Mouse (Mus musculus) liver, adult 2 months (tissue): ENCODE results near the gene Hspb11. TPM values are rescaled to one million over a fixed set of nuclear protein-coding genes. Genes with fewer than 3 reads are reported as not detected.

ENCODE experiments used
- DNase-seq: peaks from one replicate; pipeline ENCODE4 v3.0.0-alpha.2; 2011; ENCODE audit warnings: low read depth, low spot score; ENCODE audit errors: extremely low read depth
- H3K27ac ChIP-seq: fragments of 200-500 bp; replicated peaks from 2 replicates; pipeline ENCODE4 v1.5.1; 2012; ENCODE audit warnings: low read depth, mild to moderate bottlenecking, control low read depth, inconsistent platforms, low read length; ENCODE audit not compliant: insufficient read depth
- H3K27me3 ChIP-seq: fragments of 200-500 bp; 2 replicates; pipeline ENCODE4 v1.6.1; 2012; ENCODE audit warnings: mild to moderate bottlenecking, moderate library complexity, low read length, inconsistent platforms; ENCODE audit not compliant: control insufficient read depth, insufficient read depth
- H3K36me3 ChIP-seq: fragments of 200-500 bp; 2 replicates; pipeline ENCODE4 v1.6.1; 2012; ENCODE audit warnings: low read length, inconsistent platforms; ENCODE audit not compliant: control insufficient read depth, insufficient read depth
- H3K4me1 ChIP-seq: fragments of 200-500 bp; 2 replicates; pipeline ENCODE4 v1.6.1; 2011; ENCODE audit warnings: low read length; ENCODE audit not compliant: control insufficient read depth, insufficient read depth
- H3K4me3 ChIP-seq: fragments of 200-500 bp; 2 replicates; pipeline ENCODE4 v1.5.1; 2011; ENCODE audit warnings: low read depth, mild to moderate bottlenecking, control low read depth, low read length, moderate library complexity; ENCODE audit not compliant: insufficient read depth
- H3K79me2 ChIP-seq: fragments of 200-500 bp; 2 replicates; pipeline ENCODE4 v1.6.1; 2012; ENCODE audit warnings: inconsistent platforms, mild to moderate bottlenecking, low read length, moderate library complexity; ENCODE audit not compliant: control insufficient read depth, insufficient read depth
- H3K9ac ChIP-seq: fragments of 200-500 bp; 2 replicates; pipeline ENCODE4 v1.6.1; 2012; ENCODE audit warnings: low read depth, mild to moderate bottlenecking, control low read depth, inconsistent platforms, low read length
- CTCF ChIP-seq: fragments of 200-500 bp; IDR thresholded peaks from 2 replicates; pipeline ENCODE4 v1.5.1; 2011; ENCODE audit warnings: low read depth, low read length, control low read depth
- POLR2A ChIP-seq: fragments of 200-500 bp; IDR thresholded peaks from 2 replicates; pipeline ENCODE4 v1.6.1; 2011; ENCODE audit warnings: low read length, control low read depth; ENCODE audit not compliant: insufficient read depth; ENCODE audit errors: extremely low read depth
- WGBS: fragments of 180-500 bp; shearing (Covaris S2); methylation state at CpG from one replicate; pipeline ENCODE4 v1.1.7; 2018; 5-methylcytosine and 5-hydroxymethylcytosine counted together
- polyA plus RNA-seq: library from polyadenylated mRNA; depleted of rRNA; stranded (reverse); fragments of >200 nt; gene quantifications from 2 replicates; pipeline ENCODE4 v1.2.3, GENCODE M21; 2012
- total RNA-seq: library from RNA; depleted of rRNA; stranded (reverse); fragments of >200 nt; gene quantifications from 2 replicates; pipeline ENCODE4 v1.2.3, GENCODE M21; 2014

The Hspb11 gene
- total and polyA plus RNA-seq, 2 experiments, result 2.0 to 10.2 TPM

DNA sequence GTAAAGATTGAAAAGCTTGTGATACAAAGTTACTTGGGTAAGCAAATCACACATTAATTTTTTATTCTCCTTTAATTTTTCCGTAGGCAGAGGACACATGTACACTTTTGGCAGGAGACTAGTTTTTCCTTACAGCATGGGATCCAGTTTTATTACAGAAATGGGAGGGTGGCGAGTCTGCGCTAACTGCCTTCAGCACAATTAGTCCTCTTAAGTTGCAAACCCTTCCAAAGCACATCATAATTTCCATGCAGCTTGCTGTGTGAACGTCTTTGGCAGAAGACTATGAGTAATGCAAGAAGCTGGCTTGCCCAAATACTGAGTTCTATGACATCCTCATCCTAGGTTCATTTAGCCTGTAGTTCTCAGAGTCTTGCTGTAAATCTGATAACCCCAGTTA lies 20.3 kb downstream of the Hspb11 start:
- H3K79me2 ChIP-seq, result no peaks in the 10 kb centered on the region
- no peak overlapping the region for H3K27ac ChIP-seq
- H3K36me3 ChIP-seq, result peaks cover 4% of the 10 kb centered on the region
- no peak for DNase-seq
- no peaks in the 10 kb centered on the region for H3K27me3 ChIP-seq
- H3K9ac ChIP-seq, result no peak overlapping the region
- TF ChIP-seq CTCF, result no peak
- no peak for TF ChIP-seq POLR2A
- no peak overlapping the region for H3K4me3 ChIP-seq
- WGBS, result 88% methylated on average over 4 of the region's 4 CpGs
- H3K4me1 ChIP-seq, result no peaks in the 10 kb centered on the region

DNA sequence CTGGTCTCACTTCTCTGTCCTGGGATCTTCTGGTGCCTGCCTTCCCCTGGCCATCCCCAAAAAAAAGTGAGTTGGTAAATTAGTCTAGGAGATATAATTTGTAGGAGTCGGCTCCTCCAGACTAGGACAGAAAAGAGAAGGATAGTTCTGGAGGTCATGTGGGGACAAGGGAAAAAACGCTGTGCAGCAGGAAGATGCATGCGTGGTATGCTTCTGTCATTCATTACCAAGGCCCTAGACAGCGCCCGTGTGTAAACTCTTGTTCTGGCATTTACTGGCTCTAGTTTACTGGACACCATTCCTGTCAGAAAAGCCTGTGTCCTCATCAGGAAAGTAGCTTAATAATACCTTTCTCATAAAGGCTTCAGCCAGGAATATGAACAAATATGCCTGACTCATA lies 21.1 kb downstream of the Hspb11 start:
- TF ChIP-seq POLR2A (no peak), CTCF (no peak)
- H3K79me2 ChIP-seq, result no peaks in the 10 kb centered on the region
- H3K27me3 ChIP-seq, result no peaks in the 10 kb centered on the region
- DNase-seq, result no peak
- no peaks in the 10 kb centered on the region for H3K4me1 ChIP-seq
- peaks cover 4% of the 10 kb centered on the region for H3K36me3 ChIP-seq
- H3K27ac ChIP-seq, result no peak overlapping the region
- 67% methylated on average over 5 of the region's 5 CpGs for WGBS
- no peak overlapping the region for H3K4me3 ChIP-seq
- no peak overlapping the region for H3K9ac ChIP-seq

DNA sequence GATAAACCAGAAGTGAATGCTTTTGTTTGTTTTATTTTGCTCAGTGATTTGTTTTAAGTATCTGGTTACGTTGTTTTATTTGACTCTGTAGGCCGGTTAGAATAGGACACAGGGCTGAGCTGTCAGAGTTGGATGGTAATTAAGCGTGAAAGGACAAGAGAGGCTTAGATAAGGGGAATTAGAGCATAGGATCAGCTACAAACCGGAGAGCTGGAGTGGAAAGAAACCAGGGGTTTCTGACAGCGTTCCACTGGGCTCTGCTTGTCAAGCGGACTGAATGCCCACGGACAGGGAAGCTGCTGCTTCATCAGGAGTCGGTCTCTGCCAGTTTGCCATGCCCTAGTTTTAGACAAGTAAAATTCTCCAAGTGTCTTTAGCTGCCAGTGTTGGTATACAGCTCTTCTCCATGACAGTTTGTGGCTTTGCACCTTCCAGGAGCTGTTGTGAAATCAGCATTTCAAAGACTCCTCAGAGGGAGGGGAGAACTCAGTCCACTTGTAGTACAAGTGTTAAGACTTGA lies 24.9 kb downstream of the Hspb11 start:
- Histone ChIP-seq H3K36me3 (peaks cover 7% of the 10 kb centered on the region), H3K4me1 (no peaks in the 10 kb centered on the region), H3K79me2 (no peaks in the 10 kb centered on the region), H3K9ac (no peak overlapping the region), H3K27me3 (no peaks in the 10 kb centered on the region), H3K4me3 (no peak overlapping the region), H3K27ac (no peak overlapping the region)
- WGBS, result 83% methylated on average over 8 of the region's 8 CpGs
- DNase-seq, result no peak
- TF ChIP-seq POLR2A, result no peak
- no peak for TF ChIP-seq CTCF

DNA sequence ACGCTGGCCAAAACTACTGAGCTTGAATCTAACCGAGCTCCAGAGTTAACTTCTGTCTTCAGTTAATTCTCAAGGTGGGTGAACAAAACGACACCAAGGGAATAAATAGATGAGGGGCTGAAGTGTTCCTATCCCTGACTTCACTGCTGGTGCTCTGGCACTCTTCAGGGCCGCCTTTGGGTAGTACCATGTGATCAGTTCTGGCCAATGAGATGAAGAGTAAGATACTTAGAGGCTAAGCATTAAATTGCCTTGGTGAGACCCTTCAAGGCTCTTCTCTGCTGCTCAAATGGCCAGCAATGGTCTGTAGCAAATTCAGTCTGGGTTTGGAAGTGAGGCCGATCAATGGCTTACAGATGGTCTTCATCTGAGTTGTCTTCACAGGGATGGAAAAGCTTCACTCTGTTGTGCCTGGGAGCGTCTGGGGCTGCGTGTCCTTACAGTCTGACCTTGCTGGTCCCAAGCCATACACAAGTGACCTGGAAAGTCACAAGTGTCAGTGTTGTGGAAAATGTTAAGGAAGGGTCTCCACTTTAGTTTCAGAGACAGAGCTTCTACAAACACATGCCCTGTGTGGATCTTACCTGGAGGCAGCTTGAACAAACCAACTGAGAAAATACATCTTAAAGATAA lies 27.6 kb downstream of the Hspb11 start:
- DNase-seq, result no peak
- Histone ChIP-seq H3K4me3 (no peak overlapping the region), H3K27ac (no peak overlapping the region), H3K4me1 (no peaks in the 10 kb centered on the region), H3K36me3 (peaks cover 3% of the 10 kb centered on the region; the same call in 1 of the 2 replicates), H3K9ac (no peak overlapping the region), H3K79me2 (no peaks in the 10 kb centered on the region), H3K27me3 (no peaks in the 10 kb centered on the region)
- TF ChIP-seq POLR2A (no peak), CTCF (no peak)
- 92% methylated on average over 7 of the region's 7 CpGs for WGBS

DNA sequence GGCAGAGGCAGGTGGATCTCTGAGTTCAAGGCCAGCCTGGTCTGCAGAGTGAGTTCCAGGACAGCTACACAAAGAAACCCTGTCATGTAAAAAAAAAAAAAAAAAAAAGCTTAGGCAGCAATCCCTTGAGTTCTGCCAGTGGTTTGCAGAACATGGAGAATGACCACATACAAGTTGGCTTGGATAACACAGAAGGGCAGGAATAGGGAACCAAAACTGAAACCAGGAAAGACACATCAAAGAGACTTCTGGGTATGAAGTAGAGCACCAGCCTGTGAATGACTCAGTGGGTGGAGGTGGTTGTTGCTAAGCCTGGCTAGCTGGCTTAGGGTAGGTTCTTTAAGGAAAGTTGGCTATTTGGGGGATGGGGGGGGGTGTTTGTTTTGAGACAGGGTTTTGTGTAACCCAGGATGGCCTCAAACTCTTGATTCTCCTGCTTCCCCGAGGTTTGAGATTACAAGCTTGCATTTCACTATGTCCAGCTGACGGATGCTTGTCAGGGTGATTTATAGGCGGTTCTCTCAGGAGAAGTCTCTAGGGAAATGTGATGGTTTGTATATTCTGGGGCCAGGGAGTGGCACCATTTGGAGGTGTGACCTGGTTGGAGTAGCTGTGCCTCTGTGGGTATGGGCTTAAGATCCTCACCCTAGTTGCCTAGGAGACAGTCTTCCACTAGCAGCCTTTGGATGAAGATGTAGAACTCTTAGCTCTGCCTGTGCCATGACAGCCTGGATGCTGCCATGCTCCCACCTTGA lies 32.2 kb downstream of the Hspb11 start:
- WGBS, result 83% methylated on average over 3 of the region's 3 CpGs
- Histone ChIP-seq H3K27me3 (no peaks in the 10 kb centered on the region), H3K27ac (no peak overlapping the region), H3K36me3 (peaks cover 7% of the 10 kb centered on the region; the same call in 1 of the 2 replicates), H3K79me2 (no peaks in the 10 kb centered on the region), H3K4me1 (no peaks in the 10 kb centered on the region), H3K4me3 (no peak overlapping the region), H3K9ac (no peak overlapping the region)
- peak; percentile 46 for DNase-seq
- TF ChIP-seq POLR2A (no peak), CTCF (no peak)

DNA sequence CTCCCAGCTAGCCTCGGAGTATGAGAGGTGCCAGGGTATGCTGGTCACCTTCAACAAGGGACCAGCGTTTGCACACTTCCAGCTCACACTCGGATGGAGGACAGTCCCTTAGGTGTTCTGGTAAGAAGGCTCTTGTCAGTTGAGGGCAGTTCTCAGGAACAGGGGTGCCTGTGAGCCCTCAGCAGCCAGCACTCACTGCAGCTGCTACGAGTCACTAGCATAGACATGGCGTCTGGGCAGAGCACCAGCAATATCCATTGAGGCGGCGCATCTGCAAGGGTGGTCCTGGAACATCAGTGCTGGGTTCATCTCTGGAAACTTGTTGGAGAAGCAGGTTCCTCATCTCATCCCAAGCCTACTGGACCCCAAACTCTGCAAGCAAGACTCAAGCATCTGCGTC lies 33.0 kb downstream of the Hspb11 start:
- no peak for TF ChIP-seq CTCF
- TF ChIP-seq POLR2A, result no peak
- DNase-seq, result no peak
- no peaks in the 10 kb centered on the region for H3K79me2 ChIP-seq
- 96% methylated on average over 8 of the region's 8 CpGs for WGBS
- no peak overlapping the region for H3K4me3 ChIP-seq
- H3K27me3 ChIP-seq, result no peaks in the 10 kb centered on the region
- no peak overlapping the region for H3K9ac ChIP-seq
- no peak overlapping the region for H3K27ac ChIP-seq
- H3K4me1 ChIP-seq, result no peaks in the 10 kb centered on the region
- peaks cover 14% of the 10 kb centered on the region for H3K36me3 ChIP-seq
